Mouse (Mus musculus): ENCODE data around the gene Grid1.

DNA sequence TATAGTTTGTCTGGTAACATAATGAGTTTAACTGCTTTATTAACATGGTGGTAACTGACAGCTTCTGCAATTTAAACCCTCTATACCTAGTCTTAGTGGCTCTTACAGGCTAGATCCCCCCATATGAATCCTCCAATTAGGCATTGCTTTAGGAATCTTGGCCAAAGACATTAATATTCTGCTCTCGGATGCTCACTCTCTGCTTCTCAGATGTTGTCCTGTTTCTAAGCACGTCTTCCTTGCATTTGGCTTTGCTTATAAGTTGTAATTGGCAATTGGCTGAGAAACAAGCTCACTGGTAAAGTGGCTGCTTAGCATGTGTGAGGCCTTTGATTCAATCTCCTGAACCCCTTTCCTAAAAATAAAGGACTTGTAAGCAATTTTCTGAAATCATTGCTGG lies 610.4 kb downstream of the Grid1 start:
- TF ChIP-seq POLR2A (IDR thresholded peaks at IDR 0.05; ENCODE audit: insufficient read length, low read depth): no peak
- TF ChIP-seq E2F4 (IDR thresholded peaks at IDR 0.05; ENCODE audit: insufficient read depth): no peak
- TF ChIP-seq POLR2AphosphoS2 (IDR thresholded peaks at IDR 0.05; ENCODE audit: insufficient read length, low read depth): no peak
- TF ChIP-seq MAX (IDR thresholded peaks at IDR 0.05; ENCODE audit: low read depth): no peak
- no peak for TF ChIP-seq CEBPB (IDR thresholded peaks at IDR 0.05; ENCODE audit: insufficient read depth, poor library complexity, severe bottlenecking)
- TF ChIP-seq USF1 (IDR thresholded peaks at IDR 0.05; ENCODE audit: low read depth): no peak
- TF ChIP-seq TCF12 (IDR thresholded peaks at IDR 0.05; ENCODE audit: insufficient read depth, poor library complexity, severe bottlenecking): no peak
- TF ChIP-seq MYOG (IDR thresholded peaks at IDR 0.05; ENCODE audit: control insufficient read depth in 1 of 3, insufficient read depth in 1 of 3, insufficient read length in 2 of 3, low read depth in 2 of 3): no peak
- TF ChIP-seq SRF (IDR thresholded peaks at IDR 0.05; ENCODE audit: control insufficient read depth, insufficient read length, low read depth): no peak
- TF ChIP-seq MYOD1 (IDR thresholded peaks at IDR 0.05; ENCODE audit: control insufficient read depth in 1 of 3, insufficient read length in 2 of 3, low read depth in 2 of 3): no peak
- TF ChIP-seq TCF3 (IDR thresholded peaks at IDR 0.05; ENCODE audit: insufficient read length, low read depth): no peak

All from myocyte (in vitro differentiated cells).